Mouse (Mus musculus): ENCODE measurements around the gene Dock1.

GRCm38 (mm10) chr7:134878985-134879384, 208.5 kb downstream of the Dock1 start:
- TF ChIP-seq CTCF (IDR thresholded peaks at IDR 0.05; ENCODE audit: insufficient read depth, low read depth, low read length): no peak
- no peak for TF ChIP-seq POLR2A (IDR thresholded peaks at IDR 0.05; ENCODE audit: insufficient read depth, low read depth, low read length)
